Mouse (Mus musculus): ENCODE data around the gene Yipf4.

- TF ChIP-seq CTCF (conservative IDR thresholded peaks at IDR 0.05; ENCODE audit: insufficient read depth, insufficient read length, low read depth, low read length) = no peak
- no peak for TF ChIP-seq POLR2A (IDR thresholded peaks at IDR 0.05; ENCODE audit: low read depth, low read length)
Observed at GRCm38 (mm10) chr17:74507934-74508333, 18.6 kb downstream of the Yipf4 start.

All from kidney, adult 2 months (tissue).